Mouse (Mus musculus): ENCODE data around the gene Klhdc2. TPM values are rescaled to one million over a fixed set of nuclear protein-coding genes. Genes with fewer than 3 reads are reported as not detected.

The Klhdc2 gene
- polyA plus RNA-seq, 1 experiment from 2014 or later: 60.6 TPM

DNA sequence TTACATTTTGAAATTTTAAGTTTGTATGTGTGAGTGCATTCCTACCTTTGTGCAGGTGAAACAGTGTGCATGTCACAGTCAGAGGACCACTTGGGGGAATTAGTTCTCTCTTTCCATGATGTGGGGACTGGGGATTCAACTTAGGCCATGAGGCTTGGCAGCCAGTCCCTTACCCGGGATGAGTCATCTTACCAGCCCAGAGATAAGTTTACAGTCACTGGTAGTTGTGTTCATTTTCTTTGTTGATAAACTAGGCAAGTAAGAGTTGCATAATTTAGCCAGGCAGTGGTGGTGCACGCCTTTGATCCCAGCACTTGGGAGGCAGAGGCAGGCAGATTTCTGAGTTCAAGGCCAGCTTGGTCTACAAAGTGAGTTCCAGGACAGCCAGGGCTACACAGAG lies 7.6 kb downstream of the Klhdc2 start:
- Histone ChIP-seq H3K27me3 (ENCODE audit: control insufficient read depth, insufficient read depth, low read length) (no peaks in the 10 kb centered on the region), H3K4me1 (replicated peaks; ENCODE audit: control insufficient read depth, insufficient read depth) (no peaks in the 10 kb centered on the region), H3K4me3 (ENCODE audit: low read depth, low read length) (no peak overlapping the region), H3K9ac (ENCODE audit: low read length) (no peak overlapping the region), H3K27ac (replicated peaks) (no peak overlapping the region), H3K9me3 (ENCODE audit: control insufficient read depth, low read length) (no peaks in the 10 kb centered on the region), H3K4me2 (replicated peaks; ENCODE audit: low read depth) (no peak overlapping the region), H3K36me3 (ENCODE audit: control insufficient read depth, insufficient read depth, low read length) (peaks cover 25% of the 10 kb centered on the region)
- TF ChIP-seq EP300 (optimal IDR thresholded peaks at IDR 0.05) (no peak), CTCF (IDR thresholded peaks at IDR 0.05; ENCODE audit: low read depth) (no peak)
- 95% methylated on average over 2 of the region's 2 CpGs for WGBS
- no peak for ATAC-seq (ENCODE audit: low FRiP score, low TSS enrichment)
- no peak for DNase-seq (ENCODE audit: low spot score)

DNA sequence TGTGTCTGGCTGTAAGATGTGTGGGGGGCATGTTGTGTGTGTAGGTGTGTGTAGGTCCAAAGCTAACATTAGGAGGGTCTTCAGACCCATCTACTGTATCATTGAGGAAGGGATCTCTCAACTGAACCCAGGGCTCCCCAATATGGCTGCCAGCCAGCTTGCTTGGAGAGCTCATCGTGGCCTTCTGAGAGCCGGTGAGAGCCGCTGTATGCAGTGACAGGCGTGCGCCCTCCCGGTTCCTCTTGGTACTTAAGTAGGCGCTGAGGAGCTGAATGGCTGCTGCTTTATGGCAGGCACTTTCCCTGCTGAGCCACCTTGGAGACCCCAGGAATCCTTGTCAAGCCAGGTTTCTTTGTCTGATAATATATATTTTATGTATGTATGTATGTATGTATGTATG lies 9.9 kb downstream of the Klhdc2 start:
- Histone ChIP-seq H3K36me3 (ENCODE audit: control insufficient read depth, insufficient read depth, low read length) (peaks cover 45% of the 10 kb centered on the region), H3K4me1 (replicated peaks; ENCODE audit: control insufficient read depth, insufficient read depth) (no peaks in the 10 kb centered on the region), H3K4me3 (ENCODE audit: low read depth, low read length) (no peak overlapping the region), H3K9me3 (ENCODE audit: control insufficient read depth, low read length) (no peaks in the 10 kb centered on the region), H3K4me2 (replicated peaks; ENCODE audit: low read depth) (no peak overlapping the region), H3K9ac (ENCODE audit: low read length) (no peak overlapping the region), H3K27ac (replicated peaks) (no peak overlapping the region), H3K27me3 (ENCODE audit: control insufficient read depth, insufficient read depth, low read length) (no peaks in the 10 kb centered on the region)
- ATAC-seq (ENCODE audit: low FRiP score, low TSS enrichment) (no peak), DNase-seq (ENCODE audit: low spot score) (no peak)
- 95% methylated on average over 7 of the region's 7 CpGs for WGBS
- no peak for TF ChIP-seq CTCF (IDR thresholded peaks at IDR 0.05; ENCODE audit: low read depth)
- no peak for TF ChIP-seq EP300 (optimal IDR thresholded peaks at IDR 0.05)

DNA sequence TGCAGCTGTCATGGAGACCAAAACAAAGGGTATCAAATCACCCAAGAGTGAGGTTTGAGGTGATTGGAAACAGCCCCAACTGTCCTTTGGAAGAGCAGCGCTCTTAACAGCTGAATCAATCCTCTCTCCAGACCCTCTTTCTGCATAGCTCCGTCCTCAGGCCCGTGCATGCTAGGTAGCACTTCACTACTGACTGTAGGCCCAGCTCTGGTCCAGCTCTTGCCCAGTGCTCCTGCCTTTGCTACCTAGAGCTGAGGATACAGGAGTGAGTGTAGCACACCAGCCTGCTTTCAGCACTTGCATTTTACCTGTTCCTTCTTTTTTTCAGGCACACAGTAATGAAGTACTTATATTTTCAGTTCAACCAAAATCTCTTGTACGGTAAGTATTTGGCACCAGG lies 13.2 kb downstream of the Klhdc2 start:
- H3K4me3 ChIP-seq (ENCODE audit: low read depth, low read length): no peak overlapping the region
- ATAC-seq (ENCODE audit: low FRiP score, low TSS enrichment) (no peak), DNase-seq (ENCODE audit: low spot score) (no peak)
- no peak overlapping the region for H3K27ac ChIP-seq (replicated peaks)
- WGBS: 92% methylated on average over 4 of the region's 4 CpGs
- H3K9ac ChIP-seq (ENCODE audit: low read length): no peak overlapping the region
- peaks cover 46% of the 10 kb centered on the region for H3K36me3 ChIP-seq (ENCODE audit: control insufficient read depth, insufficient read depth, low read length)
- no peaks in the 10 kb centered on the region for H3K4me1 ChIP-seq (replicated peaks; ENCODE audit: control insufficient read depth, insufficient read depth)
- no peaks in the 10 kb centered on the region for H3K27me3 ChIP-seq (ENCODE audit: control insufficient read depth, insufficient read depth, low read length)
- H3K4me2 ChIP-seq (replicated peaks; ENCODE audit: low read depth): no peak overlapping the region
- TF ChIP-seq EP300 (optimal IDR thresholded peaks at IDR 0.05): no peak
- no peak for TF ChIP-seq CTCF (IDR thresholded peaks at IDR 0.05; ENCODE audit: low read depth)
- no peaks in the 10 kb centered on the region for H3K9me3 ChIP-seq (ENCODE audit: control insufficient read depth, low read length)

DNA sequence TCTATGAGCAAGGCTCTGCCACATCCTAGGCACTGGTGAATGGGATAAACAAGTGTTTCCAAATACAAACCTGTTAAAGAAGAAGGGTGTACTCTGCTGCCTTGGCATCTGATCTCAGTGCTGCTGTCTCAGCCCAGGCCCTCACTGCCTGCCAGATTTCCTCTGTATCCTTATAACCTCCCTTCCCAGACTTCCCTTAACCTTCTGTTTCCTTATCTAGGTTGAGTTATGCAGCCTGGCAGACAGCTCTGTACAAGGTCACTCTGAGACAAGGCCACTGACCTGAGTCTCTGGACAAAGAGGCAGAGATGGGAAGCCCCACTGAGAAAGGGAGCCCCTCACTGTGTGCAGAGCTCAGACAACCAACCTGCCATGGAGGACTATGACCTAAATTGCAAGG lies 21.9 kb downstream of the Klhdc2 start:
- H3K9me3 ChIP-seq (ENCODE audit: control insufficient read depth, low read length): no peaks in the 10 kb centered on the region
- H3K4me1 ChIP-seq (replicated peaks; ENCODE audit: control insufficient read depth, insufficient read depth): no peaks in the 10 kb centered on the region
- ATAC-seq (ENCODE audit: low FRiP score, low TSS enrichment) (no peak), DNase-seq (ENCODE audit: low spot score) (no peak)
- peaks cover 18% of the 10 kb centered on the region; the same call in 1 of the 2 replicates for H3K36me3 ChIP-seq (ENCODE audit: control insufficient read depth, insufficient read depth, low read length)
- no peak overlapping the region for H3K9ac ChIP-seq (ENCODE audit: low read length)
- H3K4me3 ChIP-seq (ENCODE audit: low read depth, low read length): no peak overlapping the region
- no peak overlapping the region for H3K27ac ChIP-seq (replicated peaks)
- no peak overlapping the region for H3K4me2 ChIP-seq (replicated peaks; ENCODE audit: low read depth)
- no peaks in the 10 kb centered on the region for H3K27me3 ChIP-seq (ENCODE audit: control insufficient read depth, insufficient read depth, low read length)
- TF ChIP-seq CTCF (IDR thresholded peaks at IDR 0.05; ENCODE audit: low read depth) (no peak), EP300 (optimal IDR thresholded peaks at IDR 0.05) (no peak)

DNA sequence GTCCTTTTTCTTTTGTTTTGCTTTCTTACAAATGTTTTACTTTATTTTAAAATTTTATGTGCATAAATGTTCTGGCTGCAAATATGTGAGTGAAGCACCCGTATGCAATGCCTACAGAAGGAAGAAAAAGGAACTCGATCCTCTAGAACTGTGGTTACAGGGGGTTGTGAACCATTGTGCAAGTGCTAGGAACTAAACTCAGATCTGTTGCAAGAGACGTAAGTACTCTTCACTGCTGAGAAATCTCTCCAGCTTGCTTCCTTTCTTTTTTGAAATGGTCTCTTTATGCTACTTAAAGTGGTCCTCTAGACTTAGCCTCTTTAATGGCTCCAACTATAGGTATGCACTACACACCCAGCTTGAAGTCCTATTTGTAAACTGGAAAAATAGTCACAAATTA lies 34.7 kb downstream of the Klhdc2 start:
- no peak for DNase-seq (ENCODE audit: low spot score)
- H3K9ac ChIP-seq (ENCODE audit: low read length): no peak overlapping the region
- no peaks in the 10 kb centered on the region for H3K27me3 ChIP-seq (ENCODE audit: control insufficient read depth, insufficient read depth, low read length)
- H3K9me3 ChIP-seq (ENCODE audit: control insufficient read depth, low read length): no peaks in the 10 kb centered on the region
- ATAC-seq (ENCODE audit: low FRiP score, low TSS enrichment): no peak
- 85% methylated on average over 3 of the region's 3 CpGs for WGBS
- H3K4me1 ChIP-seq (replicated peaks; ENCODE audit: control insufficient read depth, insufficient read depth): no peaks in the 10 kb centered on the region
- no peak overlapping the region for H3K27ac ChIP-seq (replicated peaks)
- H3K4me3 ChIP-seq (ENCODE audit: low read depth, low read length): no peak overlapping the region
- H3K36me3 ChIP-seq (ENCODE audit: control insufficient read depth, insufficient read depth, low read length): no peaks in the 10 kb centered on the region
- no peak overlapping the region for H3K4me2 ChIP-seq (replicated peaks; ENCODE audit: low read depth)
- TF ChIP-seq EP300 (optimal IDR thresholded peaks at IDR 0.05) (no peak), CTCF (IDR thresholded peaks at IDR 0.05; ENCODE audit: low read depth) (no peak)

DNA sequence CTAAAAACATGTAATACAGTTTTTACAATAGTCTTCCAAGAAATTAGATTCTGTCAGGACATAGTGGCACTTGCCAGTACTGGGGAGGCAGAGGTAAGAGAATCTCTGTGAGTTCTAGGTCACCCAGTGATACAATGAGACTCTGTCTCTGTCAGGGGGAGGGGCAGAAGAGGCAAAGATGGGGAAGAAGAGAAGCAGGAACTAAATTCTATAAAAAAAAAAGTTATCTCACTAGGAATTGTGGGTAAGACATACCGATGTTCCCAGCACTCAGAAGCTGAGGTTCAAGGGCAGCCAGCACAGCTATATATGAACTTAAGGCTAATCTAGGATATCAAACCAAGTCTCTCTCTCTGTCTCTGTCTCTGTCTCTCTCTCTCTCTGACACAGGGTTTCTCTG lies 35.7 kb downstream of the Klhdc2 start:
- Histone ChIP-seq H3K9me3 (ENCODE audit: control insufficient read depth, low read length) (no peaks in the 10 kb centered on the region), H3K4me2 (replicated peaks; ENCODE audit: low read depth) (no peak overlapping the region), H3K4me3 (ENCODE audit: low read depth, low read length) (no peak overlapping the region), H3K36me3 (ENCODE audit: control insufficient read depth, insufficient read depth, low read length) (no peaks in the 10 kb centered on the region), H3K27me3 (ENCODE audit: control insufficient read depth, insufficient read depth, low read length) (no peaks in the 10 kb centered on the region), H3K9ac (ENCODE audit: low read length) (no peak overlapping the region), H3K4me1 (replicated peaks; ENCODE audit: control insufficient read depth, insufficient read depth) (no peaks in the 10 kb centered on the region), H3K27ac (replicated peaks) (no peak overlapping the region)
- TF ChIP-seq CTCF (IDR thresholded peaks at IDR 0.05; ENCODE audit: low read depth) (no peak), EP300 (optimal IDR thresholded peaks at IDR 0.05) (no peak)
- no peak for DNase-seq (ENCODE audit: low spot score)
- ATAC-seq (ENCODE audit: low FRiP score, low TSS enrichment): no peak
- WGBS: 92% methylated on average over 1 of the region's 1 CpGs

Measured in stomach, postnatal 0 days (tissue).